Mouse (Mus musculus): ENCODE results near the gene Gtdc1. TPM values are rescaled to one million over a fixed set of nuclear protein-coding genes. Genes with fewer than 3 reads are reported as not detected.
A peak's percentile ranks its signal among the peaks of the same experiment; 100 is the strongest.

Gtdc1 gene
- polyA plus RNA-seq (2012; fragmentation: generic; extraction: Trizol): 4.9 TPM

GRCm38 (mm10) chr2:44927482-44927811, at the start of gene Gtdc1:
Gtdc1 (minus strand) TSS chr2:44927657.
- H3K79me2 ChIP-seq (ENCODE audit: control insufficient read depth, insufficient read depth): peaks cover 9% of the 10 kb centered on the region
- H3ac ChIP-seq (ENCODE audit: control insufficient read depth, insufficient read length): peak within 1 kb of the TSS; percentile 32
- H3K27me3 ChIP-seq (ENCODE audit: control insufficient read depth, insufficient read depth, insufficient read length): no peaks in the 10 kb centered on the region
- TF ChIP-seq MYOG (IDR thresholded peaks at IDR 0.05; ENCODE audit: control insufficient read depth in 1 of 3, insufficient read depth in 1 of 3, insufficient read length in 2 of 3, low read depth in 2 of 3) (no peak), SRF (IDR thresholded peaks at IDR 0.05; ENCODE audit: control insufficient read depth, insufficient read length, low read depth) (no peak), TCF3 (IDR thresholded peaks at IDR 0.05; ENCODE audit: insufficient read length, low read depth) (no peak), MAX (IDR thresholded peaks at IDR 0.05; ENCODE audit: low read depth) (no peak), TCF12 (IDR thresholded peaks at IDR 0.05; ENCODE audit: insufficient read depth, poor library complexity, severe bottlenecking) (no peak), POLR2A (IDR thresholded peaks at IDR 0.05; ENCODE audit: insufficient read length, low read depth) (no peak), CEBPB (IDR thresholded peaks at IDR 0.05; ENCODE audit: insufficient read depth, poor library complexity, severe bottlenecking) (no peak), POLR2AphosphoS2 (IDR thresholded peaks at IDR 0.05; ENCODE audit: insufficient read length, low read depth) (no peak), USF1 (IDR thresholded peaks at IDR 0.05; ENCODE audit: low read depth) (no peak), REST (IDR thresholded peaks at IDR 0.05; ENCODE audit: insufficient read depth, insufficient read length) (no peak), MYOD1 (IDR thresholded peaks at IDR 0.05; ENCODE audit: control insufficient read depth in 1 of 3, insufficient read length in 2 of 3, low read depth in 2 of 3) (no peak), E2F4 (IDR thresholded peaks at IDR 0.05; ENCODE audit: insufficient read depth) (no peak)
- H3K4me3 ChIP-seq: peak within 1 kb of the TSS; percentile 41
- peak within 1 kb of the TSS; percentile 85 for H3K4me2 ChIP-seq (ENCODE audit: low read depth)
- H3K36me3 ChIP-seq (ENCODE audit: control insufficient read depth, insufficient read depth): no peaks in the 10 kb centered on the region

- no peaks in the 10 kb centered on the region for H3K27me3 ChIP-seq (ENCODE audit: control insufficient read depth, insufficient read depth, insufficient read length)
- H3K79me2 ChIP-seq (ENCODE audit: control insufficient read depth, insufficient read depth): no peaks in the 10 kb centered on the region
- no peaks in the 10 kb centered on the region for H3K36me3 ChIP-seq (ENCODE audit: control insufficient read depth, insufficient read depth)
- no peak overlapping the region for H3ac ChIP-seq (ENCODE audit: control insufficient read depth, insufficient read length)
- TF ChIP-seq CEBPB (IDR thresholded peaks at IDR 0.05; ENCODE audit: insufficient read depth, poor library complexity, severe bottlenecking): peak; percentile 77
- no peak for TF ChIP-seq MAX (IDR thresholded peaks at IDR 0.05; ENCODE audit: low read depth)
- TF ChIP-seq MYOD1 (IDR thresholded peaks at IDR 0.05; ENCODE audit: control insufficient read depth in 1 of 3, insufficient read length in 2 of 3, low read depth in 2 of 3): no peak
- H3K4me3 ChIP-seq: no peak overlapping the region
- peak overlapping the region; percentile 92 for H3K4me2 ChIP-seq (ENCODE audit: low read depth)
Observed at GRCm38 (mm10) chr2:44977051-44977450, 49.6 kb upstream of the Gtdc1 start.

- H3K4me3 ChIP-seq: no peak overlapping the region
- no peaks in the 10 kb centered on the region for H3K27me3 ChIP-seq (ENCODE audit: control insufficient read depth, insufficient read depth, insufficient read length)
- H3K79me2 ChIP-seq (ENCODE audit: control insufficient read depth, insufficient read depth): no peaks in the 10 kb centered on the region
- no peak overlapping the region for H3ac ChIP-seq (ENCODE audit: control insufficient read depth, insufficient read length)
- no peaks in the 10 kb centered on the region for H3K36me3 ChIP-seq (ENCODE audit: control insufficient read depth, insufficient read depth)
- peak overlapping the region; percentile 92 for H3K4me2 ChIP-seq (ENCODE audit: low read depth)
- TF ChIP-seq POLR2A (IDR thresholded peaks at IDR 0.05; ENCODE audit: insufficient read length, low read depth) (no peak), MAX (IDR thresholded peaks at IDR 0.05; ENCODE audit: low read depth) (no peak), E2F4 (IDR thresholded peaks at IDR 0.05; ENCODE audit: insufficient read depth) (no peak), TCF3 (IDR thresholded peaks at IDR 0.05; ENCODE audit: insufficient read length, low read depth) (no peak), SRF (IDR thresholded peaks at IDR 0.05; ENCODE audit: control insufficient read depth, insufficient read length, low read depth) (peak; percentile 23), CEBPB (IDR thresholded peaks at IDR 0.05; ENCODE audit: insufficient read depth, poor library complexity, severe bottlenecking) (peak; percentile 77), MYOG (IDR thresholded peaks at IDR 0.05; ENCODE audit: control insufficient read depth in 1 of 3, insufficient read depth in 1 of 3, insufficient read length in 2 of 3, low read depth in 2 of 3) (no peak), TCF12 (IDR thresholded peaks at IDR 0.05; ENCODE audit: insufficient read depth, poor library complexity, severe bottlenecking) (no peak), MYOD1 (IDR thresholded peaks at IDR 0.05; ENCODE audit: control insufficient read depth in 1 of 3, insufficient read length in 2 of 3, low read depth in 2 of 3) (no peak), USF1 (IDR thresholded peaks at IDR 0.05; ENCODE audit: low read depth) (no peak), POLR2AphosphoS2 (IDR thresholded peaks at IDR 0.05; ENCODE audit: insufficient read length, low read depth) (no peak), REST (IDR thresholded peaks at IDR 0.05; ENCODE audit: insufficient read depth, insufficient read length) (no peak)
Observed at GRCm38 (mm10) chr2:44976484-44976883, 49.0 kb upstream of the Gtdc1 start.

- TF ChIP-seq E2F4 (IDR thresholded peaks at IDR 0.05; ENCODE audit: insufficient read depth): no peak
Observed at GRCm38 (mm10) chr2:44973828-44974227, 46.4 kb upstream of the Gtdc1 start.

GRCm38 (mm10) chr2:44970087-44970646, 42.7 kb upstream of the Gtdc1 start:
- no peaks in the 10 kb centered on the region for H3K36me3 ChIP-seq (ENCODE audit: control insufficient read depth, insufficient read depth)
- no peak overlapping the region for H3K4me3 ChIP-seq
- H3K4me2 ChIP-seq (ENCODE audit: low read depth): no peak overlapping the region
- no peaks in the 10 kb centered on the region for H3K27me3 ChIP-seq (ENCODE audit: control insufficient read depth, insufficient read depth, insufficient read length)
- H3K79me2 ChIP-seq (ENCODE audit: control insufficient read depth, insufficient read depth): no peaks in the 10 kb centered on the region
- no peak overlapping the region for H3ac ChIP-seq (ENCODE audit: control insufficient read depth, insufficient read length)
- TF ChIP-seq MYOG (IDR thresholded peaks at IDR 0.05; ENCODE audit: control insufficient read depth in 1 of 3, insufficient read depth in 1 of 3, insufficient read length in 2 of 3, low read depth in 2 of 3) (no peak), USF1 (IDR thresholded peaks at IDR 0.05; ENCODE audit: low read depth) (no peak), CEBPB (IDR thresholded peaks at IDR 0.05; ENCODE audit: insufficient read depth, poor library complexity, severe bottlenecking) (no peak), E2F4 (IDR thresholded peaks at IDR 0.05; ENCODE audit: insufficient read depth) (no peak), POLR2AphosphoS2 (IDR thresholded peaks at IDR 0.05; ENCODE audit: insufficient read length, low read depth) (no peak), POLR2A (IDR thresholded peaks at IDR 0.05; ENCODE audit: insufficient read length, low read depth) (no peak), SRF (IDR thresholded peaks at IDR 0.05; ENCODE audit: control insufficient read depth, insufficient read length, low read depth) (no peak)

More at GRCm38 (mm10) chr2:44973828-44974227, 46.4 kb upstream of the Gtdc1 start:
- H3K27me3 ChIP-seq (ENCODE audit: control insufficient read depth, insufficient read depth, insufficient read length): no peaks in the 10 kb centered on the region
- no peaks in the 10 kb centered on the region for H3K36me3 ChIP-seq (ENCODE audit: control insufficient read depth, insufficient read depth)
- H3K4me2 ChIP-seq (ENCODE audit: low read depth): no peak overlapping the region
- no peak overlapping the region for H3K4me3 ChIP-seq
- no peaks in the 10 kb centered on the region for H3K79me2 ChIP-seq (ENCODE audit: control insufficient read depth, insufficient read depth)
- no peak overlapping the region for H3ac ChIP-seq (ENCODE audit: control insufficient read depth, insufficient read length)
